Mouse (Mus musculus) MEL (cell line): ENCODE results near the gene Rabep1. TPM values are rescaled to one million over a fixed set of nuclear protein-coding genes. Genes with fewer than 3 reads are reported as not detected.

Experiments used
- DNase-seq: peaks from one replicate; pipeline ENCODE4 v3.0.0; 2011; ENCODE audit warnings: low read depth, low spot score
- H3K27ac ChIP-seq: 2 replicates; pipeline ENCODE4 v1.5.1; 2012; ENCODE audit warnings: low read depth, mild to moderate bottlenecking, control low read depth, low read length, moderate library complexity; ENCODE audit not compliant: control insufficient read depth
- H3K27me3 ChIP-seq, 2 experiments: fragments of 150-350 bp in 1 of 2; sonication (generic) in 1 of 2; 2 replicates each; pipeline ENCODE4 v1.6.1; 2012; ENCODE audit warnings: low read length in 2 of 2, mild to moderate bottlenecking in 2 of 2, improper control_type of control experiment in 1 of 2, moderate library complexity in 1 of 2; ENCODE audit not compliant: insufficient read depth in 2 of 2, control insufficient read depth in 1 of 2
- H3K36me3 ChIP-seq, 2 experiments: 2 replicates each; pipeline ENCODE4 v1.6.1; 2012 to 2014; ENCODE audit warnings: low read length in 2 of 2, improper control_type of control experiment in 1 of 2, inconsistent platforms in 1 of 2, mild to moderate bottlenecking in 1 of 2; ENCODE audit not compliant: insufficient read depth in 2 of 2, control insufficient read depth in 1 of 2
- H3K4me1 ChIP-seq, 2 experiments: fragments of 150-350 bp in 1 of 2; sonication (generic) in 1 of 2; 2 replicates each; pipeline ENCODE4 v1.6.1; 2012; ENCODE audit warnings: low read length in 2 of 2, improper control_type of control experiment in 1 of 2, mild to moderate bottlenecking in 1 of 2; ENCODE audit not compliant: insufficient read depth in 2 of 2, control insufficient read depth in 1 of 2
- H3K4me3 ChIP-seq, 2 experiments: fragments of 150-350 bp in 1 of 2; sonication (generic) in 1 of 2; 2 replicates each; pipeline ENCODE4 v1.5.1; 2012; ENCODE audit warnings: low read depth in 2 of 2, low read length in 2 of 2, mild to moderate bottlenecking in 2 of 2, moderate library complexity in 2 of 2, control low read depth in 1 of 2, improper control_type of control experiment in 1 of 2; ENCODE audit not compliant: control insufficient read depth in 1 of 2, insufficient read depth in 1 of 2
- H3K79me2 ChIP-seq: 2 replicates; pipeline ENCODE4 v1.6.1; 2012; ENCODE audit warnings: mild to moderate bottlenecking, low read length, moderate library complexity; ENCODE audit not compliant: control insufficient read depth, poor library complexity, insufficient read depth
- H3K9ac ChIP-seq: 2 replicates; pipeline ENCODE4 v1.6.1; 2012; ENCODE audit warnings: low read depth, mild to moderate bottlenecking, control low read depth, low read length, moderate library complexity; ENCODE audit not compliant: control insufficient read depth, poor library complexity, severe bottlenecking
- H3K9me3 ChIP-seq: fragments of 150-350 bp; sonication (generic); replicated peaks from 2 replicates; pipeline ENCODE4 v1.6.1; 2012; ENCODE audit warnings: mild to moderate bottlenecking, low read length, improper control_type of control experiment, moderate library complexity; ENCODE audit not compliant: insufficient read depth
- CHD1 ChIP-seq: IDR thresholded peaks from 2 replicates; pipeline ENCODE4 v1.6.1; 2012; ENCODE audit warnings: low read depth, mild to moderate bottlenecking, inconsistent platforms, low read length, improper control_type of control experiment
- CHD2 ChIP-seq: IDR thresholded peaks from 2 replicates; pipeline ENCODE4 v1.6.1; 2011; ENCODE audit warnings: low read length, improper control_type of control experiment
- E2F4 ChIP-seq: IDR thresholded peaks from 2 replicates; pipeline ENCODE4 v1.6.1; 2011; ENCODE audit warnings: low read depth, low read length, improper control_type of control experiment, borderline replicate concordance
- EP300 ChIP-seq, 2 experiments: IDR thresholded peaks; 2 replicates each; pipeline ENCODE4 v1.6.1; 2011; ENCODE audit warnings: improper control_type of control experiment in 2 of 2, low read length in 2 of 2, low read depth in 1 of 2, mild to moderate bottlenecking in 1 of 2
- HCFC1 ChIP-seq: IDR thresholded peaks from 2 replicates; pipeline ENCODE4 v1.6.1; 2012; ENCODE audit warnings: low read depth, mild to moderate bottlenecking, inconsistent platforms, low read length, improper control_type of control experiment, moderate library complexity
- JUND ChIP-seq: IDR thresholded peaks from 2 replicates; pipeline ENCODE4 v1.6.1; 2011; ENCODE audit warnings: low read depth, mild to moderate bottlenecking, improper control_type of control experiment, low read length
- MAFK ChIP-seq: IDR thresholded peaks from 2 replicates; pipeline ENCODE4 v1.6.1; 2011; ENCODE audit warnings: low read depth, mild to moderate bottlenecking, low read length, improper control_type of control experiment, borderline replicate concordance
- MAX ChIP-seq: IDR thresholded peaks from 2 replicates; pipeline ENCODE4 v1.6.1; 2011; ENCODE audit warnings: low read length, improper control_type of control experiment
- MAZ ChIP-seq: IDR thresholded peaks from 2 replicates; pipeline ENCODE4 v1.6.1; 2012; ENCODE audit warnings: low read depth, mild to moderate bottlenecking, inconsistent platforms, low read length, improper control_type of control experiment
- MEF2A ChIP-seq: IDR thresholded peaks from 2 replicates; pipeline ENCODE4 v1.6.1; 2014; ENCODE audit warnings: low read depth, mild to moderate bottlenecking, inconsistent platforms, low read length, improper control_type of control experiment; ENCODE audit not compliant: poor library complexity, insufficient replicate concordance, severe bottlenecking; ENCODE audit errors: extremely low read depth
- MXI1 ChIP-seq: IDR thresholded peaks from 2 replicates; pipeline ENCODE4 v1.6.1; 2011; ENCODE audit warnings: mild to moderate bottlenecking, low read depth, low read length, improper control_type of control experiment
- MYC ChIP-seq: IDR thresholded peaks from 2 replicates; pipeline ENCODE4 v1.6.1; 2011; ENCODE audit warnings: low read depth, mild to moderate bottlenecking, low read length, improper control_type of control experiment, moderate library complexity
- NELFE ChIP-seq: IDR thresholded peaks from 2 replicates; pipeline ENCODE4 v1.6.1; 2011; ENCODE audit warnings: low read depth, low read length, improper control_type of control experiment
- NRF1 ChIP-seq: IDR thresholded peaks from 2 replicates; pipeline ENCODE4 v1.6.1; 2014; ENCODE audit warnings: low read depth, mild to moderate bottlenecking, inconsistent platforms, low read length, improper control_type of control experiment, moderate library complexity; ENCODE audit not compliant: poor library complexity, insufficient read depth, severe bottlenecking
- POLR2AphosphoS2 ChIP-seq: IDR thresholded peaks from 2 replicates; pipeline ENCODE4 v1.6.1; 2011; ENCODE audit warnings: low read length, improper control_type of control experiment
- RCOR1 ChIP-seq: IDR thresholded peaks from 2 replicates; pipeline ENCODE4 v1.6.1; 2012; ENCODE audit warnings: low read depth, mild to moderate bottlenecking, inconsistent platforms, low read length, improper control_type of control experiment
- SIN3A ChIP-seq: IDR thresholded peaks from 2 replicates; pipeline ENCODE4 v1.6.1; 2012; ENCODE audit warnings: low read length, improper control_type of control experiment, inconsistent platforms
- SMC3 ChIP-seq: IDR thresholded peaks from 2 replicates; pipeline ENCODE4 v1.6.1; 2011; ENCODE audit warnings: low read depth, low read length, improper control_type of control experiment
- TAL1 ChIP-seq: IDR thresholded peaks from 2 replicates; pipeline ENCODE4 v1.6.1; 2012; ENCODE audit warnings: mild to moderate bottlenecking, inconsistent platforms, low read length, moderate library complexity, mixed read lengths
- ZKSCAN1 ChIP-seq: IDR thresholded peaks from 2 replicates; pipeline ENCODE4 v1.6.1; 2012; ENCODE audit warnings: low read depth, mild to moderate bottlenecking, inconsistent platforms, low read length, improper control_type of control experiment, moderate library complexity
- polyA plus RNA-seq, 2 experiments: library from polyadenylated mRNA; stranded (reverse) in 1 of 2; unstranded in 1 of 2; fragments of >175 nt in 1 of 2; fragments of >200 nt in 1 of 2; gene quantifications; 2 replicates each; pipeline versions ENCODE4 v1.2.1 to v1.2.4; 2012; ENCODE audit warnings: low replicate concordance in 2 of 2, low read depth in 1 of 2; ENCODE audit not compliant: insufficient read length in 2 of 2, insufficient read depth in 1 of 2, missing spikeins in 1 of 2
- total RNA-seq: library from RNA; depleted of rRNA; stranded (reverse); fragments of 300-350 nt; gene quantifications from 2 replicates; pipeline ENCODE4 v1.2.3, GENCODE M21; 2012

The Rabep1 gene
- total and polyA plus RNA-seq, 3 experiments, result 24.2 to 72.2 (median 34.3) TPM

GRCm38 (mm10) chr11:70837031-70837430 lies 7.5 kb upstream of the Rabep1 start:
- no peak for DNase-seq
- Histone ChIP-seq H3K36me3 (no peaks in the 10 kb centered on the region), H3K9me3 (no peaks in the 10 kb centered on the region), H3K4me3 (no peak overlapping the region), H3K27me3 (peaks cover 3 to 10% of the 10 kb centered on the region in 2 experiments), H3K27ac (no peak overlapping the region), H3K9ac (no peak overlapping the region), H3K79me2 (no peaks in the 10 kb centered on the region), H3K4me1 (peaks cover 0 to 2% of the 10 kb centered on the region in 2 experiments; a peak in 1 of 4 replicates)
- no peak for TF ChIP-seq MXI1
- no peak for TF ChIP-seq POLR2AphosphoS2
- TF ChIP-seq HCFC1, result no peak
- no peak for TF ChIP-seq SIN3A
- no peak for TF ChIP-seq MAFK
- no peak for TF ChIP-seq NELFE

DNA sequence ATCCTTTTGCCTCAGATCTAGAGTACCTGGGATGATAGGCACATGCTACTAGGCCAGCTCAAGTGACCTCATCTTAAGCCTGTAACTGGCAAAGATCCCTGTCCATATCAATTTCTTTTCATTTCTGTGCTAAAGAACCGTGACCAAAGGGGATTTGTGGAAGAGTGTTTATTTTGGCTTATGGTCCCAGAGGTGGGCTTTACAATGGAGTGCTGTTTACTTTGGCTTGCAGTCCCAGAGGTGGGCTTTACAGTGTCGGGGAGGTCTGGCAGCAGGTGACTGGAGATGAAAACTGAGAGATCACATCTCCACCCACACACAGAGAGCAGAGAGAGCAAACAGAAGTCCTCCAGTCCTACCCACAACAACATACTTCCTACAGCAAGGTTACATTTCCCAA lies 6.0 kb upstream of the Rabep1 start:
- Histone ChIP-seq H3K79me2 (no peaks in the 10 kb centered on the region), H3K9me3 (no peaks in the 10 kb centered on the region), H3K9ac (no peak overlapping the region), H3K27ac (no peak overlapping the region), H3K27me3 (peaks cover 3 to 10% of the 10 kb centered on the region in 2 experiments), H3K4me1 (peaks cover under 1 to 2% of the 10 kb centered on the region in 2 experiments; a peak in 2 of 4 replicates), H3K4me3 (no peak overlapping the region), H3K36me3 (no peaks in the 10 kb centered on the region)
- no peak for TF ChIP-seq NRF1
- no peak for TF ChIP-seq ZKSCAN1
- TF ChIP-seq JUND, result no peak
- no peak for TF ChIP-seq MEF2A
- TF ChIP-seq CHD2, result no peak
- TF ChIP-seq RCOR1, result no peak
- TF ChIP-seq MYC, result no peak
- TF ChIP-seq SMC3, result no peak
- no peak for TF ChIP-seq E2F4
- no peak for TF ChIP-seq TAL1
- no peak for TF ChIP-seq MAX
- no peak for TF ChIP-seq POLR2AphosphoS2
- no peak for TF ChIP-seq HCFC1
- no peak for TF ChIP-seq MAZ
- TF ChIP-seq CHD1, result no peak
- TF ChIP-seq EP300 (IDR thresholded peaks at IDR 0.05; ENCODE audit: low read depth in 1 of 2, low read length in 2 of 2), result no peak
- no peak for DNase-seq
